ENCODE assay signal across 8 mouse cellular contexts in genomic region chr1:127484826-127485225, GRCm38 (mm10).
DNase-seq lines count a peak whose midpoint lies in the region; ATAC-seq and TF ChIP-seq lines count a peak whose summit lies in the region.
"Had no signal": no experiment of that assay in that cellular context is flagged by ENCODE, and none has a peak within 500 bp of the region (broad histone marks: within the 10 kb centered on the region; RNA-seq: fewer than 3 reads in every experiment).

No protein-coding gene starts in this region.

- no peak overlapping the region for H3K4me3 ChIP-seq in midbrain, embryonic 14.5 days (replicated peaks; ENCODE audit: low read depth, low read length)
- H3K4me3 ChIP-seq in midbrain, embryonic 13.5 days (replicated peaks), result no peak overlapping the region
- H3K4me3 ChIP-seq in liver, postnatal 0 days (ENCODE audit: low read depth, low read length), result no peak overlapping the region
- H3K4me3 ChIP-seq: hindbrain, embryonic 15.5 days had no signal

- H3K4me2 ChIP-seq in midbrain, embryonic 14.5 days (ENCODE audit: low read length), result no peak overlapping the region
- no peak overlapping the region for H3K4me2 ChIP-seq in midbrain, embryonic 13.5 days (replicated peaks)
- no peak overlapping the region for H3K4me2 ChIP-seq in liver, postnatal 0 days (ENCODE audit: low read depth, low read length)
- H3K4me2 ChIP-seq: hindbrain, embryonic 15.5 days had no signal

- TF ChIP-seq CTCF in liver, postnatal 0 days (IDR thresholded peaks at IDR 0.05; ENCODE audit: low read depth), result peak; percentile 76

- no peaks in the 10 kb centered on the region for H3K9me3 ChIP-seq in midbrain, embryonic 14.5 days (ENCODE audit: control insufficient read depth, low read length)
- H3K9me3 ChIP-seq in midbrain, embryonic 13.5 days, result no peaks in the 10 kb centered on the region
- no peaks in the 10 kb centered on the region for H3K9me3 ChIP-seq in liver, postnatal 0 days (ENCODE audit: low read length)
- H3K9me3 ChIP-seq: hindbrain, embryonic 15.5 days had no signal

- TF ChIP-seq EP300 in liver, postnatal 0 days (IDR thresholded peaks at IDR 0.05; ENCODE audit: low read depth), result no peak

- no peak overlapping the region for H3K27ac ChIP-seq in midbrain, embryonic 14.5 days (replicated peaks; ENCODE audit: low read depth, low read length)
- H3K27ac ChIP-seq in midbrain, embryonic 13.5 days, result no peak overlapping the region
- no peak overlapping the region for H3K27ac ChIP-seq in liver, postnatal 0 days (ENCODE audit: low read depth)
- H3K27ac ChIP-seq: hindbrain, embryonic 15.5 days had no signal

- H3K36me3 ChIP-seq in midbrain, embryonic 14.5 days (ENCODE audit: control insufficient read depth, insufficient read depth, low read length), result peaks cover 22% of the 10 kb centered on the region
- peaks cover 26% of the 10 kb centered on the region for H3K36me3 ChIP-seq in midbrain, embryonic 13.5 days
- H3K36me3 ChIP-seq in liver, postnatal 0 days (replicated peaks; ENCODE audit: insufficient read depth, low read length), result no peaks in the 10 kb centered on the region
- H3K36me3 ChIP-seq: hindbrain, embryonic 15.5 days had no signal

- H3K9ac ChIP-seq in midbrain, embryonic 14.5 days (replicated peaks; ENCODE audit: low read length), result no peak overlapping the region
- no peak overlapping the region for H3K9ac ChIP-seq in midbrain, embryonic 13.5 days (replicated peaks)
- H3K9ac ChIP-seq in liver, postnatal 0 days (replicated peaks), result no peak overlapping the region
- H3K9ac ChIP-seq: hindbrain, embryonic 15.5 days had no signal

- H3K4me1 ChIP-seq in midbrain, embryonic 14.5 days (ENCODE audit: control insufficient read depth, insufficient read depth, low read length), result no peaks in the 10 kb centered on the region
- no peaks in the 10 kb centered on the region for H3K4me1 ChIP-seq in midbrain, embryonic 13.5 days (replicated peaks)
- H3K4me1 ChIP-seq in liver, postnatal 0 days (ENCODE audit: insufficient read depth), result no peaks in the 10 kb centered on the region
- H3K4me1 ChIP-seq: hindbrain, embryonic 15.5 days had no signal

- no peak for ATAC-seq in midbrain, embryonic 14.5 days (ENCODE audit: low FRiP score, low TSS enrichment)
- ATAC-seq in midbrain, embryonic 13.5 days, result no peak
- ATAC-seq in liver, postnatal 0 days, result no peak

- H3K27me3 ChIP-seq in midbrain, embryonic 14.5 days (ENCODE audit: control insufficient read depth, insufficient read depth, low read length), result no peaks in the 10 kb centered on the region
- H3K27me3 ChIP-seq in midbrain, embryonic 13.5 days, result no peaks in the 10 kb centered on the region
- H3K27me3 ChIP-seq in liver, postnatal 0 days (ENCODE audit: insufficient read depth, low read length), result no peaks in the 10 kb centered on the region
- H3K27me3 ChIP-seq: hindbrain, embryonic 15.5 days had no signal

- DNase-seq in midbrain, embryonic 14.5 days, result peak; percentile 69
- DNase-seq in ZHBTc4 (ENCODE audit: low read depth, low spot score), result peak; percentile 83
- peak; percentile 60 to 81 for DNase-seq in cerebellum, adult 18-20 months
- peak; percentile 37 to 55 for DNase-seq in frontal cortex, postnatal 36 days (ENCODE audit: low spot score in 2 of 2)
- DNase-seq in liver, postnatal 0 days, result peak; percentile 70
- DNase-seq in spleen, adult 18-20 months, result peak; percentile 33 to 74

- 60% methylated on average over 7 of the region's 7 CpGs for WGBS in midbrain, embryonic 14.5 days
- WGBS in midbrain, embryonic 13.5 days, result 50% methylated on average over 7 of the region's 7 CpGs
- 34% methylated on average over 7 of the region's 7 CpGs for WGBS in liver, postnatal 0 days (ENCODE audit: insufficient replicate concordance)
